Mouse (Mus musculus) right cerebral cortex, adult 18-20 months (tissue): ENCODE data around the gene Zbtb24.
"Not testable (repeated sequence)": the region's sequence is repeated elsewhere in the genome, so short reads cannot be mapped to it uniquely, and the experiment has no call there.

Source experiments
- DNase-seq: peaks from one replicate; pipeline ENCODE4 v3.0.0; 2022; ENCODE audit warnings: mixed read lengths

Zbtb24 gene

DNA sequence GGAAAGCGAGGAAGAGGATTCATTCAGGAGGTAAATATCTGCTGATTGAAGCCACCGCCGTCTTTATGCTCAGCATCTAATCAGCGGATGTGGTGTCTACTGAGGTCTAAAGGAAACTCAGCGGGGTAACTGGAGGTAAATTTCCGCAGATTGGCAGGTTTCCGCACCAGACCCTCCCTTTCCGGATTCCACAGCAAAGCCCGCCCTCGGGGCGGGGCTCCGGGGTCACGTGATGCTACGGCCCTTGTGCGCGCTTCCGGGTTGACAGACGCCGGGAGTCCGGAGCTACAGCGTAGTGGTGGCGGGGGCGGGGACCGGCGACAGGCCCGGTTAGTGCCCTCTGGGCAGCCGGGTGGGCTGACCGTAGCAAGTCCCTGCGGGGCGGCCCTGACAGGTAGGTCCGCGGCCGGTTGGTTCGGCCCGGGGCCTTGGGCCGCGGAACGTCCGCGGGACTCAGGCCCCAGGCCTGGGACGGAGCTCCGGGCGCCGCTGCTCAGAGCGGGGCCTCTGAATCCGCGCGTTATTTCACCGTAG lies at the start of gene Zbtb24:
TSS of gene Zbtb24 (plus strand) at position 247 of the 534 bp plus-strand sequence.
- DNase-seq: peak; percentile 95

GRCm38 (mm10) chr10:41401097-41401496 lies 49.1 kb upstream of the Zbtb24 start:
- DNase-seq: no peak

DNA sequence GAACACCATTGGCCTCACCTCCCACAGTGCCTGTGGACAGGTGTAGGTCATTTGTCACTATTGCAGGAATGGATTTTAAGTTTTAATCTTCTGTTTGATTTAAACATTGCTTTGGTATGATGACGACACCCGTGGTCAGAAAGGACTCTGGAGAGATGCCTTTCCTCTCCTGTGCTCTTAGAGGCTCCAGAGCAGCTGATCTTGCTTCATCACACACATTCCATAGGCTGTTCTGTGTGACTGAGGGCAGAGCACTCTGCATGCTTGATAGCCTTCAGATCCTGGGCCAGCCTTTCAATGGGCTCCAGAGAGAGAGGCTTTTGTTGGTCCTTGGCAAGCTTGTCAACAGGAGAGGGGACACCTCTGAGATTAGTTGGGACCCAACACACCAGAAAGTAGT lies 46.8 kb upstream of the Zbtb24 start:
- DNase-seq: no peak

GRCm38 (mm10) chr10:41403893-41404612 lies 46.1 kb upstream of the Zbtb24 start:
- peak; percentile 6 for DNase-seq

DNA sequence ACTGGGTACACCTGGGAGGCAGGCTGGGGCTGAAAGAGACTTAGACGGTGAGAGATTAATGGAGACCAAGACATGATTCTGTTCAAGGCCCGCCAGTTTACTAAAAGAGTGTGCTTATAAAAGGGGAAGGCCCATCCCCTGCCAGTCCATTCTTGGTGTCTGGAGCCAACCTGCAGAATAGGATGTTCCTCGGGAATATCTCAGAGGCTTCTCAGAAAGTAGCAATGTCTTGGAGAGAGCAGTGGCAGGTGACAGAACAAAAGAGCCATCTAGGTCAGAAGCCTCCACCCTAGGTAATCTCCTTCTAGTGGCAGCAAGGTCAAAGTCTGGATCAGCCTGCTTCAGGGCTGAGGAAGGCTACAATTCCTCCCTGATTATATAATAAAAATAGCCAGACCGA lies 40.0 kb upstream of the Zbtb24 start:
- DNase-seq: not testable (repeated sequence)

DNA sequence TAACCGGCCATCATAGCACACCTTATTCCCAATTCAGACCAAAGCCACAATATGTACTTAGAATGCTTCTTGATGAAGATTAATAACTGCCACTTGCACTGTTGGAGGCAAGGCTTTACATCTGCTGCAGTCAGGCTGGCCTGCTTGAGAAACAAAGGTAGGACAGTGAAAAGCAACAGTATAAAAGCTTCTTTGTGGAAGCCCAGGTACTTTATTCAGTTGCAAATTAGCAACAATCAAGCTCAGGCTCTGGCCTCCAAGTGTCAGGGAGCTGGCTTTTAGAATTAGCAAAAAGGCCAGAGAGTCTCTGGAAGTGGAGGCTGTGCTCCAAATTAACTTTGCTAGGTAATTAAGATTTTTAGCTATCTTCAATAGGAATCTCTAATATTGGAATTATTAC lies 39.4 kb upstream of the Zbtb24 start:
- DNase-seq: not testable (repeated sequence)

DNA sequence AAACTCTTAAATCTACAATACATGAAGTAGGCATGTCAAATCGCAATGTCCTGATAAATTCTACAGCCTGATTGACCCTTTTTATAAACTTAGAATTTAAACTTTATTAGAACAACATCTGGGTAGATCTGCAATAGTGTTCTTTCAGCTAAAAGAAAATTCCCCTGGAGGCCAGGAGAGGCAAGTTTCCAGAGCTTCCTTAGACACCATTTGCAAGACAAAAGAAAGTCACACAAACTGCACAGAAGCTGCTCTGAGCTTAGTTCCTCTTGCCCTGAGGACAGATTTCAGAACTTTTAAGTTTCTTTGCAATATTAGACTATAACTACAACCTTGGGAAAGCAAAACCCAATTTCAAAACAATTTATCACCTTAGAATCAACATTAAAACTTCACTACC lies 36.7 kb upstream of the Zbtb24 start:
- not testable (repeated sequence) for DNase-seq

DNA sequence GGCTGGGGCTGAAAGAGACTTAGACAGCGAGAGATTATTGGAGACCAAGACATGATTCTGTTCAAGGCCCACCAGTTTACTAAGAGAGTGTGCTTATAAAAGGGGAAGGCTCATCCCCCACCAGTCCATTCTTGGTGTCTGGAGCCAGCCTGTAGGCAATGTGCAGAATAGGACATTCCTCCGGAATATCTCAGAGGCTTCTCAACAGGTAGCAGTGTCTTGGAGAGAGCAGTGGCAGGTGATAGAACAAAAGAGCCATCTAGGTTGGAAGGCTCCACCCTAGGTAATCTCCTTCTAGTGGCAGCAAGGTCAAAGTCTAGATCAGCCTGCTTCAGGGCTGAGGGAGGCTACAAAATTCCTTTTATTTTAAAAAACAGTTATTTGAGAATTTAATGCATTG lies 34.8 kb upstream of the Zbtb24 start:
- DNase-seq: not testable (repeated sequence)

DNA sequence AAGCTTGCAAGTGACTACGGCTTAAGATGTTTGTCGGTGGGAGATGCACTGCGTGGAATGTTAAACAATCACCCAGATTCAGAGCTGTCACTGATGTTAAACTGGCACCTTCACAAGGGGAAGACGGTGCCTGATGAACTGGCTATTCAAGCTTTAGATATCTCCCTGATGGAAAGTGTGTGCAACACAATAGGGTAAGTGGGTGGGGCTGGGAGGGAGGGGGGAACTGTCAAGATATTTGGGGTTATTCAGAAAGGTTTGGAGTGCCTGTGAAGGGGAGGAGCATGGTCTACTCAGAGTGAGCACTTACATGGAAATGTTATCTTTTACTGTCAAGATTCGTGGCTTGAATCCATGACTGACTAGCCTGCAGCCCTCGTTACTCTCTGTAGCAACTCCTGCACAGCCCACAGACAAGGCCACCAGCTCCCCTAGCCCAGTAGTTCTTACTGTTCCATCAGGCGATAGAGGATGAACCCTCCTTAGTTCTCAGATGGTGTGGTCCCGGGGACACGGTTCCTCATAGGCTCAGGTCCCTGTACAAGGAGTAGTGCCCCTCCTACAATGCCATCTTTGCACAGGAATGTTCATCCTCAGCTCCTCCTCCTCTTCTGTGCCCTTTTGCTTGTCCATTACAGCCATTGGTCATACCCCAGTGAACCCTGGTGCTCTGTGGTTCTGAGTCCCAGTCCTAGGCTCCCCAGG lies 29.5 kb upstream of the Zbtb24 start:
- no peak for DNase-seq

- no peak for DNase-seq
Measured at GRCm38 (mm10) chr10:41423681-41424080, 26.5 kb upstream of the Zbtb24 start.

GRCm38 (mm10) chr10:41426368-41426767 lies 23.8 kb upstream of the Zbtb24 start:
- DNase-seq: no peak

- peak; percentile 49 for DNase-seq
Measured at GRCm38 (mm10) chr10:41434624-41435023, 15.6 kb upstream of the Zbtb24 start.

- DNase-seq: no peak
Measured at GRCm38 (mm10) chr10:41435141-41435540, 15.0 kb upstream of the Zbtb24 start.

GRCm38 (mm10) chr10:41448216-41448615 lies 2.0 kb upstream of the Zbtb24 start:
- DNase-seq: no peak

DNA sequence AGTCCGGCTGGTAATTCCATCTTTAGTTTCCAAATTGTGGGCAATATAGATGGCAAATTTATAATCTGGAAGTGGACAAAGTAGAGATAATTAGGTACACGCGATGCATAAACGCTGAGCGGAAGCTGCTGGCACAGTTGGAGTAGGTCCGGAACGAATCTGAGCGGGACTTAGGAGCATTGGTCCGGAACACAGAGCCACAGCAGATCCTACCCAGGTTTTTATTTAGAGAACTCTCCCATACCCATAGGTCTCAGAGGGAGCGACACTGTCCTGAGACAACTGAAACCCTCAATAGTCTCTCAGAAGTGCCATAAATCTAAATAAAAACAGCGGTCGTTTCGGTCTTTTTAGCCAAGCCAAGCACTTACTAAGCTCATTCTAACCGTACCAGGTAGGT lies 499 bp upstream of the Zbtb24 start:
- DNase-seq: peak; percentile 38

DNA sequence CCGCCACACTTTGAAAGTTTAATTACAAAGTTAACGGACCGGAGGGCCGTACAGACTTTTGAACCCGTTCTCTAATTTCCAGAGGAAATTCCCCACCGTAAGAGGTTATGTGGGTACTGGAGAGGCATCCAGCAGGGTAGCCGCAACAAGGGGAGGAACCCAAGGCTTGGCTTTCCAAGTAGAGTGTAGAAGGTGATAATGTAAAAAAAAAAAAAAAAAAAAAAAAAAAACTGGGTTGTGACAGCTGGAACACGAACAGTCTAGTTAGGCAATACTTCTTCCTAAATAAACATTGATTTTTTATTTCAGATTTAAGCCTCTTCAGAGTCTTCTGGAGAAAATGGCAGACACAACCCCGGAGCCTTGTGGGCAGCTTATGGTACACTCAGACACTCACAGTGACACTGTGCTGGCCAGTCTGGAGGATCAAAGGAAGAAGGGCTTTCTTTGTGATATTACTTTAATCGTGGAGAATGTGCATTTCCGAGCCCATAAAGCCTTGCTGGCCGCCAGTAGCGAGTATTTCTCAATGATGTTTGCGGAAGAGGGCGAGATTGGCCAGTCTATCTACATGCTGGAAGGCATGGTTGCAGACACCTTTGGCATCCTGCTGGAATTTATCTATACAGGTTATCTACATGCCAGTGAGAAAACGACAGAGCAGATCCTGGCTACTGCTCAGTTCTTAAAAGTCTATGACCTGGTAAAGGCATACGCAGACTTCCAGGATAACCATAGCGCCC lies 768 bp downstream of the Zbtb24 start:
- DNase-seq: no peak

GRCm38 (mm10) chr10:41451656-41452055 lies 1.5 kb downstream of the Zbtb24 start:
- no peak for DNase-seq

DNA sequence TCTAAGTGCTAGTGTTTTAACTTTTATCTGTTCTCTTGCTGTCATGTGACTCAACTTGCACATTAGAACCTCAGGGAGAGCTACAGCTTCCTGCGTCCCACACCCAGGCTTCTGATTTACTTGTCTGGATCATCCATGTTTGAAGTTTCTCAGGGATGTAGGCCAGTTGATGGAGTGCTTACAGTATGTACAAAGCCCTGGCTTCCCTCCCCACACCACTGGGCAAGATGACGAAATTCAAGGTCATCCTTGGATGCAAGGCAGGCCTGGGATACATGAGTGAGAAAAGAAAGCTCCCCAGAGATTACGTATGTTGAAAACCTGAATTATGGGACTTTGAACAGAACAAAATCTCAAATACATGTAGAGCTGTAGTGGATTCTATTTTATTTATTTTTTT lies 2.6 kb downstream of the Zbtb24 start:
- DNase-seq: no peak

DNA sequence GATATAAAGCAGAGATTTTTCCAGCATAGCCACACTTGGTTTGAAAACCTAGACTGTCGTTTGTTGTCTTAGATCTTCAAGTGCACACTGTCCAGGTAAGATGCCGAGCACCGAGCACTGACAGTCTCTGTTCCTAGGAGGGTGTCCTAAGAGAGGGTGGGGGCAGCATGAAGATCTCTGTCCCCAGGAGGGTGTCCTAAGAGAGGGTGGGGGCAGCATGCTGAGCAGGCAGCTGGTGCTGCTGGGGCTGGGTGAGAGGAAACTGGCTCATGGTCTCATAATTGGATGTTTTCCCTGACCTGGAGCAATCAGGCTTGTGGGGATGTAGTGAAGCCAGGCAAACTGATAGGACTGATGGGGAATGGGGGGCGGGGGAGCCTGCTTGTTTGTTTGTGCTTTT lies 9.8 kb downstream of the Zbtb24 start:
- no peak for DNase-seq

- DNase-seq: no peak
Measured at GRCm38 (mm10) chr10:41460501-41460900, 10.3 kb downstream of the Zbtb24 start.

GRCm38 (mm10) chr10:41461057-41461722 lies 11.0 kb downstream of the Zbtb24 start:
- DNase-seq: no peak

- DNase-seq: no peak
Measured at GRCm38 (mm10) chr10:41464401-41464955, 14.3 kb downstream of the Zbtb24 start.

DNA sequence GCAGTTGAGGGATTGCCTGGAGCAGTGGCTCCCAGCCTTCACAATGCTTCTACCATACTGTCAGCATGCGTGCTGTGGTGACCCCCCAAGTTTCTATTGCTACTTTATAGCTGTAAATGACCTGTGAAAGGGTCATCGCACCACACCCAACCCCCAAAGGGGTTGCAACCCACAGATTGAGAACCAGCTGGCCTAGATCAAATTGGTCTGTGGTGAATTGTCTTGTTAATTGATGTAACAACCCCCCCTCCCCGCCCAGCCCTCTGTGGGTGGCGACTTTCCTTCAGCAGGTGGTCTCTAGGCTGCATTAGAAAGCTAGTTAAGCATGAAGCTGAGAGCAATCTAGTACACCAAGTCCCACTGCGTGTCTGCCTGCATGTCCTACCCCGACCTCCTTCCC lies 17.1 kb downstream of the Zbtb24 start:
- no peak for DNase-seq
